Mouse (Mus musculus) spleen, adult 2 months (tissue): ENCODE data around the gene Nedd9.

Source experiments
- CTCF ChIP-seq: fragments of 200-500 bp; IDR thresholded peaks from 2 replicates; pipeline ENCODE4 v1.5.1; 2011; ENCODE audit warnings: mild to moderate bottlenecking, inconsistent platforms; ENCODE audit not compliant: insufficient read depth, insufficient read length, insufficient replicate concordance; ENCODE audit errors: extremely low read depth
- POLR2A ChIP-seq: fragments of 200-500 bp; IDR thresholded peaks from 2 replicates; pipeline ENCODE4 v1.6.1; 2011; ENCODE audit warnings: low read depth, low read length, inconsistent platforms

GRCm38 (mm10) chr13:41530326-41530725, 43.2 kb upstream of the Nedd9 start:
- TF ChIP-seq CTCF (no peak), POLR2A (no peak)
